1 mouse cellular context compared by ENCODE assay signal in genomic region chr6:72597083-72597874, GRCm38 (mm10).
TF ChIP-seq lines count a peak whose summit lies in the region.

No protein-coding gene starts in this region.

TF ChIP-seq in CH12.LX, 34 proteins besides CTCF, POLR2A, EP300 and RAD21:
- TF ChIP-seq CHD2 (IDR thresholded peaks at IDR 0.05; ENCODE audit: low read length) (no peak), GABPA (IDR thresholded peaks at IDR 0.05; ENCODE audit: insufficient replicate concordance, low read depth, low read length) (no peak), NRF1 (IDR thresholded peaks at IDR 0.05; ENCODE audit: low read depth, low read length) (no peak), ZMIZ1 (IDR thresholded peaks at IDR 0.05; ENCODE audit: low read depth, low read length) (no peak), IRF4 (IDR thresholded peaks at IDR 0.05; ENCODE audit: low read depth, low read length) (no peak), TCF12 (IDR thresholded peaks at IDR 0.05; ENCODE audit: low read depth, low read length) (no peak), RCOR1 (conservative IDR thresholded peaks at IDR 0.05; ENCODE audit: low read depth, low read length) (no peak), MAFK (IDR thresholded peaks at IDR 0.05; ENCODE audit: insufficient replicate concordance, low read length) (no peak), USF2 (conservative IDR thresholded peaks at IDR 0.05; ENCODE audit: low read depth, low read length) (no peak), UBTF (IDR thresholded peaks at IDR 0.05; ENCODE audit: low read depth, low read length) (no peak), ELF1 (IDR thresholded peaks at IDR 0.05; ENCODE audit: low read depth, low read length) (no peak), SIN3A (IDR thresholded peaks at IDR 0.05; ENCODE audit: low read length) (no peak; the same call in 1 of the 2 replicates), MXI1 (IDR thresholded peaks at IDR 0.05; ENCODE audit: low read depth, low read length) (no peak), MYC (IDR thresholded peaks at IDR 0.05; ENCODE audit: low read depth, low read length) (no peak), E2F4 (IDR thresholded peaks at IDR 0.05; ENCODE audit: insufficient replicate concordance, low read depth, low read length) (no peak)
